Mouse (Mus musculus) heart, embryonic 12.5 days (tissue): Measurements from ENCODE around the gene Spc24. TPM values are rescaled to one million over a fixed set of nuclear protein-coding genes. Genes with fewer than 3 reads are reported as not detected.
A peak's percentile ranks its signal among the peaks of the same experiment; 100 is the strongest.

ENCODE experiments used
- ATAC-seq: fragments of 200-750 bp; cut with Nextera tagmentation; 2 replicates; pipeline ENCODE4 v1.8.0; 2017; ENCODE audit warnings: moderate TSS enrichment, moderate library complexity; ENCODE audit not compliant: insufficient number of reproducible peaks, low FRiP score
- H3K27ac ChIP-seq: fragments of 300-500 bp; sonication (generic); 2 replicates; pipeline ENCODE4 v1.5.1; 2016; ENCODE audit warnings: mild to moderate bottlenecking, moderate library complexity; ENCODE audit not compliant: poor library complexity, severe bottlenecking
- H3K27me3 ChIP-seq: fragments of 300-500 bp; sonication (generic); replicated peaks from 2 replicates; pipeline ENCODE4 v1.6.1; 2016; ENCODE audit warnings: mild to moderate bottlenecking, moderate library complexity
- H3K36me3 ChIP-seq: fragments of 300-500 bp; sonication (generic); 2 replicates; pipeline ENCODE4 v1.6.1; 2016; ENCODE audit warnings: mild to moderate bottlenecking, moderate library complexity
- H3K4me1 ChIP-seq: fragments of 300-500 bp; sonication (generic); replicated peaks from 2 replicates; pipeline ENCODE4 v1.6.1; 2016; ENCODE audit warnings: mild to moderate bottlenecking
- H3K4me2 ChIP-seq: fragments of 300-500 bp; sonication (generic); 2 replicates; pipeline ENCODE4 v1.6.1; 2016; ENCODE audit warnings: mild to moderate bottlenecking, moderate library complexity
- H3K4me3 ChIP-seq: fragments of 300-500 bp; sonication (generic); 2 replicates; pipeline ENCODE4 v1.5.1; 2016; ENCODE audit warnings: mild to moderate bottlenecking
- H3K9ac ChIP-seq: fragments of 300-500 bp; sonication (generic); 2 replicates; pipeline ENCODE4 v1.6.1; 2016; ENCODE audit warnings: mild to moderate bottlenecking, moderate library complexity
- H3K9me3 ChIP-seq: fragments of 300-500 bp; sonication (generic); replicated peaks from 2 replicates; pipeline ENCODE4 v1.6.1; 2016; ENCODE audit warnings: mild to moderate bottlenecking, moderate library complexity
- WGBS: fragments of 180-500 bp; shearing (Covaris S2); methylation state at CpG from one replicate; pipeline ENCODE4 v1.1.7; 2016; 5-methylcytosine and 5-hydroxymethylcytosine counted together
- polyA plus RNA-seq: library from polyadenylated mRNA; unstranded; fragments of >200 nt; fragmentation: Nextera tagmentation; extraction: Ambion mirVana; gene quantifications from 2 replicates; pipeline ENCODE4 v1.2.1, GENCODE M21; 2016

Gene Spc24
- polyA plus RNA-seq, 1 experiment from 2014 or later = 84.5 TPM

DNA sequence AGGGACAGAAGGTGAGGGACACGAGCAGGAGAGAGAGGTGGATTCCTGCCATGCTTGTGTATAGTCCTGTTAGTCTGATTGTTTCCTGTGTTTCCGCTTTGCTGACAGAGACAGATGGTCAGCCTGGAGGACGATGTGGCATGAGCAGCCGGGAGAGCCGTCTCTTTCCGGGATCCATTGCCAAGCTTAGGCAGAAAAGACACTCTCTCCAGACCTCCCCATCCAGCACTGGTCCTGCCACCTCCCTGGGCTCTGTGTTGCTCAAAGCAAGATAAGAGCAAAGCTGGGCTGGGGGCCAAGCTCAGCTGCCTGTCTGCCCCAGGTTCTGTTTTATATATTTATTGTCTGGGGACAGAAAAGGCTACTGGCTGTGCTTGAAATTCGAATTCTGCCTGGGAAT lies 12.1 kb downstream of the Spc24 start:
- Histone ChIP-seq H3K4me1 (peaks cover 49% of the 10 kb centered on the region), H3K4me2 (peak overlapping the region; percentile 39), H3K9me3 (no peaks in the 10 kb centered on the region), H3K4me3 (0 out of 2 replicates have a peak overlapping the region, but pooled peaks have one; percentile 7), H3K9ac (no peak overlapping the region; the same call in 1 of the 2 replicates), H3K36me3 (peaks cover 60% of the 10 kb centered on the region), H3K27me3 (no peaks in the 10 kb centered on the region), H3K27ac (peak overlapping the region; percentile 87)
- 20% methylated on average over 7 of the region's 7 CpGs for WGBS
- ATAC-seq = peak; percentile 82

DNA sequence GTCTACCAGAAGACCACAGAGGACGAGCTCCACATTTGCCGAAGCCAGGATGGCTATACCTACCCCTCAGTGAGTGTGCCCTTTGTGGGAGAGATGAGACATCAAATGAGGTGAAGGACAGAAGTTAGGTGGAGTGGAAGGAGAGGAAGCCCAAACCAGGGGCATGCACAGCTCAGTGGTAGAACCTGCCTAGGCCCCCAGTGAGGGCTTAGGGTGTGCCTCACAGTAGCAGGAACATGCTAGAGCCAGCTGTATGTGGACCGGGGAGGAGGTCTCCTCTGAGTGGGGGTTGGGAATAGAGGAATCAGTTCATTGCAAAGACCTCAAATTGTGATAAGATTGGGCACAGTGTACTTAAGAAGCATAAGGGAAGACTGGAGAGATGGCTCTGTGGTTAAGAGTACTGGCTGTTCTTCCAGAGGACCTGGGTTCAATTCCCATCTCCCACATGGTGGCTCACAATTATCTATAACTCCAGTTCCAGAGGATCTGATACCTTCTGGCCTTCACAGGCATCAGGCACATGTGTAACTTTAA lies 12.8 kb downstream of the Spc24 start:
- peaks cover 42% of the 10 kb centered on the region for H3K4me1 ChIP-seq
- H3K27me3 ChIP-seq = no peaks in the 10 kb centered on the region
- peaks cover 67% of the 10 kb centered on the region for H3K36me3 ChIP-seq
- H3K4me3 ChIP-seq = no peak overlapping the region
- no peak for ATAC-seq
- H3K27ac ChIP-seq = peak overlapping the region; percentile 87
- WGBS = 82% methylated on average over 3 of the region's 3 CpGs
- no peak overlapping the region for H3K9ac ChIP-seq
- no peak overlapping the region for H3K4me2 ChIP-seq
- H3K9me3 ChIP-seq = no peaks in the 10 kb centered on the region

DNA sequence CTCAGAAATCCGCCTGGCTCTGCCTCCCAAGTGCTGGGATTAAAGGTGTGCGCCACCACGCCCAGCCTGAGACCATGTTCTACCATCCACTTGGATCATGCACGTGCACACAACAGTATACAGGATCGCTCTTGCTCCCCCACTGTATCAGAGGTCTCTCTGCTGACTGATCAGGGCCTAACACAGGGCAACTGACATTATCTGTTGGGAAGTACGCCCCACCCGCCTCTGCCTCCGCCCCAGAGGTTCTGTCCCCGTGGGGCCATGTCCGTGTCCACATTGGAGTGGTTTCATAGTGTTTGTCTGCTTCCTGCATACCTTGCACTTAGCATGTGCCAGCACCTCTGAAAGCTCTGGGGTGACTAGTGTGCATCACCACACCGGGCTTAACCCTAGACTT lies 18.6 kb downstream of the Spc24 start:
- no peak overlapping the region for H3K9ac ChIP-seq
- 85% methylated on average over 11 of the region's 11 CpGs for WGBS

DNA sequence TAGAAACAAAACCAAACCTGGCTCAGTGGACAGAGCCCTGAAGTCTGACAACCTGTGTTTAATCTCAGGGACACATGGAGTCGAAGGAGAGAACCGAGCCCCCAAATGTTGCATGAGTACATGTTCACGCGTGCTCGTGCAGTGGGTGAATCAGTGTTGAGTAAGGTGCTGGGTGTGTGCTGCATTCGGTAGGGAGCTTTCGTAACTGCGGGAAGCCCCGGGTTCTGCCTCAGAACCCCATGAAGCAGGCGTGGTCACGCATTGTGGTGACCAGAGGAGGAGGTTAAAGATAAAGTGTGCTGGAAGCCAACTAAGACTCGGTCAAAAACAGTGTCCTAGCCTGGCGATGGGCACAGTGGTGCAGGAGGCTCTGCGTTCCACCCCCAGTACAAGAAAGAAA lies 19.7 kb downstream of the Spc24 start:
- H3K27me3 ChIP-seq = no peaks in the 10 kb centered on the region
- no peak overlapping the region for H3K4me3 ChIP-seq
- no peak overlapping the region for H3K4me2 ChIP-seq
- 0 out of 2 replicates have a peak, but pooled peaks cover 3% of the 10 kb centered on the region for H3K4me1 ChIP-seq
- ATAC-seq = no peak
- WGBS = 94% methylated on average over 14 of the region's 14 CpGs
- H3K27ac ChIP-seq = no peak overlapping the region
- H3K9ac ChIP-seq = no peak overlapping the region
- H3K36me3 ChIP-seq = peaks cover 88% of the 10 kb centered on the region
- no peaks in the 10 kb centered on the region for H3K9me3 ChIP-seq

More for the DNA sequence above, 18.6 kb downstream of the Spc24 start:
- H3K4me3 ChIP-seq = no peak overlapping the region
- 0 out of 2 replicates have a peak, but pooled peaks cover 3% of the 10 kb centered on the region for H3K4me1 ChIP-seq
- H3K27ac ChIP-seq = no peak overlapping the region
- H3K36me3 ChIP-seq = peaks cover 89% of the 10 kb centered on the region
- ATAC-seq = no peak
- no peaks in the 10 kb centered on the region for H3K9me3 ChIP-seq
- no peak overlapping the region for H3K4me2 ChIP-seq
- no peaks in the 10 kb centered on the region for H3K27me3 ChIP-seq

DNA sequence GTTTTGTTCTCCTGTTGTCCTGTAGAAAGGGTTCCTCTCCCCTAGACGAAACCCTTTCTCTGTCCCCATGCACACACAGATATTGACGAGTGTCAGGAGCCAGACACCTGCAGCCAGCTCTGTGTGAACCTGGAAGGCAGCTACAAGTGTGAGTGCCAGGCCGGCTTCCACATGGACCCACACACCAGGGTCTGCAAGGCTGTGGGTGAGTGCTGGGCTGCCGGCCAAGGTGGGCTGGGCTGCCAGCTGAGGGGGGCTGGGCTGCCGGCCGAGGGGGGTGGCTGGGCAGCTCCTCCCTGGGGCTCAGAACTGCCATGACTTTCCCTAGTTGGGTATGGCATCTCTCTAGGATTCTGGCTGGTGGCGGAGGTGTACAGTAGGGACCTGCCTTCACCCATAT lies 21.3 kb downstream of the Spc24 start:
- 82% methylated on average over 7 of the region's 7 CpGs for WGBS
- no peaks in the 10 kb centered on the region for H3K27me3 ChIP-seq
- no peak overlapping the region for H3K9ac ChIP-seq
- H3K27ac ChIP-seq = no peak overlapping the region
- ATAC-seq = no peak
- no peak overlapping the region for H3K4me2 ChIP-seq
- H3K4me3 ChIP-seq = no peak overlapping the region
- H3K36me3 ChIP-seq = peaks cover 88% of the 10 kb centered on the region
- H3K4me1 ChIP-seq = 0 out of 2 replicates have a peak, but pooled peaks cover 3% of the 10 kb centered on the region
- no peaks in the 10 kb centered on the region for H3K9me3 ChIP-seq

DNA sequence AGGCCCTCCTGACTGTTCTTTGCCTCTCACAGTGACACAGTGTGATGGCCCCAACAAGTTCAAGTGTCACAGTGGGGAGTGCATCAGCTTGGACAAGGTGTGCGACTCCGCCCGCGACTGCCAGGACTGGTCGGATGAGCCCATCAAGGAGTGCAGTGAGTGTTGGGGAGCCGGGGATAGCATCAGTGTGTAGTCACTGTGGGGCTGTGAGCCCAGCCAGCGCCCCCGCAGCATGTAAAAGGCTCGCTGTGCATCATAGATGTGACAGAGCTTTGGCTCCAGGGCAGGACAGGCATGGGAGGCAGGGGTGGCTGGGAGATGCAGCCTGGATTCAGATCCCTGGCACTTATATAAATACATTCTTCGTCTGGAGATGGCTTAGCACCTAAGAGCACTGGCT lies 22.9 kb downstream of the Spc24 start:
- 0 out of 2 replicates have a peak, but pooled peaks cover 3% of the 10 kb centered on the region for H3K4me1 ChIP-seq
- ATAC-seq = no peak
- H3K9ac ChIP-seq = no peak overlapping the region
- no peak overlapping the region for H3K4me2 ChIP-seq
- H3K9me3 ChIP-seq = no peaks in the 10 kb centered on the region
- 96% methylated on average over 10 of the region's 10 CpGs for WGBS
- no peaks in the 10 kb centered on the region for H3K27me3 ChIP-seq
- H3K36me3 ChIP-seq = peaks cover 93% of the 10 kb centered on the region
- no peak overlapping the region for H3K4me3 ChIP-seq
- no peak overlapping the region for H3K27ac ChIP-seq

DNA sequence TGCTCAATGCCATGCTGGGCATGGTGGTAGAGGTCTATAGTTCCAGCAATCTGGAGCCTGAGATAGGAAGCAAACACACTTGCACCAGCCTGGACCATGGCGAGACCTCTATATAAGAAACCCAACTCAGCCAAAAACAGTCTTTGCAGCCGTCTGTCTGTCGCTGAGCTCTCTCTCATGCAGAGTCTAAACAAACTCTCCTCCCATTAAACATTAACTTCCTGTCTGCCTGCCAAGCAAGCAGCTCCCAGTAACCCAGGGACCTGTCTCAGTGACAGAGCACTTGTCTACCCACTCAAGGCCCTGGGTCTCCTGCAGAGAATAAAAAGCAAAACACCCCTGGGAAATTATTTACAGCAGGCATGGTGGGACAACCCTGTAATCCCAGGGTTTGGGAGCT lies 23.5 kb downstream of the Spc24 start:
- no peak overlapping the region for H3K27ac ChIP-seq
- H3K9me3 ChIP-seq = no peaks in the 10 kb centered on the region
- no peak for ATAC-seq
- WGBS = 84% methylated on average over 3 of the region's 3 CpGs
- H3K27me3 ChIP-seq = no peaks in the 10 kb centered on the region
- H3K4me2 ChIP-seq = no peak overlapping the region
- no peak overlapping the region for H3K4me3 ChIP-seq
- H3K9ac ChIP-seq = no peak overlapping the region
- H3K36me3 ChIP-seq = peaks cover 93% of the 10 kb centered on the region
- H3K4me1 ChIP-seq = 0 out of 2 replicates have a peak, but pooled peaks cover 3% of the 10 kb centered on the region

DNA sequence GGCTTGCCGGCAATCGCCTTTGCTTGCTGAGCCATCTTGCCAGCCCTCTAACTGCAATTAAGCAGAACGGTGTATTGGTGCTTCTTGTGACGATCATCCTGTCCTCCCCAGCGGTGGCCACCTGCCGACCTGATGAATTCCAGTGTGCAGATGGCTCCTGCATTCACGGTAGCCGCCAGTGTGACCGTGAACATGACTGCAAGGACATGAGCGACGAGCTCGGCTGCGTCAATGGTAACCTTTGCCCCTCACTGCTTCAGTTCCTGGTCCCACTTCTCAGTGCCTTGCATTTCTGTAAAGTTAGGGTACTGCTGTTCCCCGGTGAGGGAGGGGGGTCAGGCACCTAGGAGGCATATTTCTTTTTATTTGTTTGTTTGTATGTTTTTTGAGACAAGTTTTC lies 25.0 kb downstream of the Spc24 start:
- no peak for ATAC-seq
- Histone ChIP-seq H3K27ac (no peak overlapping the region), H3K36me3 (peaks cover 94% of the 10 kb centered on the region), H3K4me2 (no peak overlapping the region), H3K4me1 (0 out of 2 replicates have a peak, but pooled peaks cover 3% of the 10 kb centered on the region), H3K4me3 (no peak overlapping the region), H3K9ac (no peak overlapping the region), H3K9me3 (no peaks in the 10 kb centered on the region), H3K27me3 (no peaks in the 10 kb centered on the region)
- whole genome bisulfite sequencing = 89% methylated on average over 14 of the region's 14 CpGs

DNA sequence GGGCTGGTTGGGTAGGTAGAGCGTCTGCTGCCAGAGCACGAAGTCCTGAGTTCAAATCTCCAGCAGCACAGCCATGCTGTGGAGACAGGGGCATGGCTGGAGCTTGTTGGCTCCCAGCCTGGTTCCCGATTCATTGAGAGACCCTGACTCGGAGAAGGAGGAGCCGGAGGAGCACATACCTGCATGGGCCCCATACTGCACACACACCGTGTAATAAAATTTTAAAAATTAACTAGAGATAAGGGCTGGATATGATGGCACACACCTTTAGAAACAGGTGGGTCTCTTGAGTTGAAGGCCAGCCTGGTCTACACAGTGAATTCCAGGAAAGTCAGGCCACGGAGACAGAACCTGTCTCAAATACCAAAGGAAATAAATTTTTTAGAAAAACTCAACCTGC lies 26.1 kb downstream of the Spc24 start:
- H3K4me1 ChIP-seq = peaks cover 13% of the 10 kb centered on the region
- no peak for ATAC-seq
- no peaks in the 10 kb centered on the region for H3K9me3 ChIP-seq
- 97% methylated on average over 7 of the region's 7 CpGs for WGBS
- no peak overlapping the region for H3K4me3 ChIP-seq
- no peak overlapping the region for H3K4me2 ChIP-seq
- peaks cover 83% of the 10 kb centered on the region for H3K36me3 ChIP-seq
- H3K27ac ChIP-seq = no peak overlapping the region
- H3K27me3 ChIP-seq = no peaks in the 10 kb centered on the region
- no peak overlapping the region for H3K9ac ChIP-seq

DNA sequence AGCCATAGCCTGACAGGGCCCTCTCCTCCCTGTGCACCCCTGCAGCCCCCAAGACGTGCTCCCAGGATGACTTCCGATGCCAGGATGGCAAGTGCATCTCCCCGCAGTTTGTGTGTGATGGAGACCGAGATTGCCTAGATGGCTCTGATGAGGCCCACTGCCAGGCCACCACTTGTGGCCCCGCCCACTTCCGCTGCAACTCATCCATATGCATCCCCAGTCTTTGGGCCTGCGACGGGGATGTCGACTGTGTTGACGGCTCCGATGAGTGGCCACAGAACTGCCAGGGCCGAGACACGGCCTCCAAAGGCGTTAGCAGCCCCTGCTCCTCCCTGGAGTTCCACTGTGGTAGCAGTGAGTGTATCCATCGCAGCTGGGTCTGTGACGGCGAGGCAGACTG lies 26.7 kb downstream of the Spc24 start:
- H3K9ac ChIP-seq = no peak overlapping the region
- WGBS = 84% methylated on average over 17 of the region's 17 CpGs
- H3K4me3 ChIP-seq = no peak overlapping the region
- no peak overlapping the region for H3K27ac ChIP-seq
- ATAC-seq = no peak
- H3K4me2 ChIP-seq = no peak overlapping the region
- H3K36me3 ChIP-seq = peaks cover 77% of the 10 kb centered on the region
- peaks cover 15% of the 10 kb centered on the region for H3K4me1 ChIP-seq
- no peaks in the 10 kb centered on the region for H3K27me3 ChIP-seq
- H3K9me3 ChIP-seq = no peaks in the 10 kb centered on the region

DNA sequence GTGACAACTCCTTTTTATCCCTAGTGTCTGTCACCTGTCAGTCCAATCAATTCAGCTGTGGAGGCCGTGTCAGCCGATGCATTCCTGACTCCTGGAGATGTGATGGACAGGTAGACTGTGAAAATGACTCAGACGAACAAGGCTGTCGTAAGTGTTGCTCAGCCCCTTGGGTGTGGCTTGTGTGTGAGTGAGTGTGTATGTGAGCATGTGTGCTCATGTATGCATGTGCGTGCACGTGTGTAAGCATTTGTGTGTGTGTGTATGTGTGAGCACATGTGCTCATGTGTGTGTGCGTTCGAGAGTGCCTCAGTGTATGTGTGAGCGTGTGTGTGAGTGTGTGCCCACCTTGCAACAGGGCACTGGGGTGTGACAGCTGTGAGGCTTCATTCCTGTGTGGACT lies 27.8 kb downstream of the Spc24 start:
- no peak for ATAC-seq
- Histone ChIP-seq H3K36me3 (peaks cover 75% of the 10 kb centered on the region), H3K27me3 (no peaks in the 10 kb centered on the region), H3K4me1 (peaks cover 18% of the 10 kb centered on the region), H3K4me2 (no peak overlapping the region), H3K27ac (no peak overlapping the region), H3K9me3 (no peaks in the 10 kb centered on the region), H3K9ac (no peak overlapping the region), H3K4me3 (no peak overlapping the region)
- 93% methylated on average over 9 of the region's 9 CpGs for WGBS

DNA sequence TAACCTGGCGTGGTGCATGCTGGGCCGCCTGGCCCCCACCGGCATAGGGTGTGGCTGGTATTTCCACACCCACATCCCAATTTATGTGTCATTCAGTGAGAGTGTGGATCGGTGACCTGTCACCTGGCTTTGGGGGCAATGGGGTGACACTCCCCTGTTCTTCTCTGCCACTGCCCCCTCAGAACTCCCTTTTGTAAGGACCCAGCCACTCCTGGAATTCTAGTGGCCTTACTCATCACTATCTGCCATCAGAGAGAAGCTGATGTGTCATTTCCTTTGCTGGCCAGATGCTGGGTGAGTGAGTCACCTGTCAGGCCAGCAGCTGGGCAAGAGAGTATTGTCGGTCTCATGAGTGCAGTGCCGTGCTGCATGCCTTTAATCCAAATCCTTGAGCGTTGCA lies 30.8 kb downstream of the Spc24 start:
- Histone ChIP-seq H3K4me2 (no peak overlapping the region), H3K9me3 (no peaks in the 10 kb centered on the region), H3K36me3 (peaks cover 46% of the 10 kb centered on the region), H3K27ac (peak overlapping the region; percentile 36), H3K4me1 (peaks cover 42% of the 10 kb centered on the region), H3K27me3 (no peaks in the 10 kb centered on the region), H3K9ac (no peak overlapping the region), H3K4me3 (no peak overlapping the region)
- ATAC-seq = no peak
- WGBS = 61% methylated on average over 7 of the region's 7 CpGs
